Mouse (Mus musculus): ENCODE results near the gene Cdc42bpg. TPM values are rescaled to one million over a fixed set of nuclear protein-coding genes. Genes with fewer than 3 reads are reported as not detected.
"Not testable (repeated sequence)": the region's sequence is repeated elsewhere in the genome, so short reads cannot be mapped to it uniquely, and the experiment has no call there.

Gene Cdc42bpg
- polyA plus RNA-seq, 1 experiment from 2014 or later = 0.56 TPM

DNA sequence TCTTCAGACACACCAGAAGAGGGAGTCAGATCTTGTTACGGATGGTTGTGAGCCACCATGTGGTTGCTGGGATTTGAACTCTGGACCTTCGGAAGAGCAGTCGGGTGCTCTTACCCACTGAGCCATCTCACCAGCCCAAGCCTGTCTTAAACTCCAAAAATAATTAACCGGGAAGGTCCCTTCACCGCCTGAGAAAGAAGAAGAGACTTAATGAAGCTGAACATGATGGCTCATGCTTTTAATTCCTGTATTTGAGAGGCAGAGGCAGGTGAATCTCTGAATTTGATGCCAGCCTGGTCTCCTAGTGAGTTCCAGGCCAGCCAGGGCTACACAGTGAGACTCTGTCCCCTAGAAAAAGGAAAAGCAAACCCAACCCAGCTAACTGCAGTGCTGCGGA lies 15.5 kb upstream of the Cdc42bpg start:
- H3K27ac ChIP-seq; H3K4me1 ChIP-seq (replicated peaks; ENCODE audit: control insufficient read depth, insufficient read depth, low read length); H3K4me3 ChIP-seq (replicated peaks; ENCODE audit: low read length); H3K9ac ChIP-seq; H3K4me2 ChIP-seq (replicated peaks); ATAC-seq (ENCODE audit: low FRiP score); H3K27me3 ChIP-seq (ENCODE audit: control insufficient read depth, insufficient read depth, low read length); H3K9me3 ChIP-seq (ENCODE audit: control insufficient read depth, low read length); DNase-seq (ENCODE audit: low spot score): not testable (repeated sequence)
- 95% methylated on average over 5 of the region's 6 CpGs for WGBS
- H3K36me3 ChIP-seq (replicated peaks; ENCODE audit: control insufficient read depth, insufficient read depth) = peaks cover 45% of the 10 kb centered on the region

- no peaks in the 10 kb centered on the region for H3K9me3 ChIP-seq (ENCODE audit: control insufficient read depth, low read length)
- H3K4me2 ChIP-seq (replicated peaks) = no peak overlapping the region
- H3K4me3 ChIP-seq (replicated peaks; ENCODE audit: low read length) = no peak overlapping the region
- H3K27ac ChIP-seq = 0 out of 2 replicates have a peak overlapping the region, but pooled peaks have one; percentile 20
- ATAC-seq (ENCODE audit: low FRiP score) (no peak), DNase-seq (ENCODE audit: low spot score) (no peak)
- H3K4me1 ChIP-seq (replicated peaks; ENCODE audit: control insufficient read depth, insufficient read depth, low read length) = peaks cover 6% of the 10 kb centered on the region
- H3K36me3 ChIP-seq (replicated peaks; ENCODE audit: control insufficient read depth, insufficient read depth) = peaks cover 45% of the 10 kb centered on the region
- no peaks in the 10 kb centered on the region for H3K27me3 ChIP-seq (ENCODE audit: control insufficient read depth, insufficient read depth, low read length)
- 77% methylated on average over 10 of the region's 10 CpGs for WGBS
- H3K9ac ChIP-seq = no peak overlapping the region
These were observed 15.0 kb upstream of the Cdc42bpg start for GRCm38 (mm10) chr19:6291117-6291781.

GRCm38 (mm10) chr19:6292262-6292661 lies 14.0 kb upstream of the Cdc42bpg start:
- Histone ChIP-seq H3K36me3 (replicated peaks; ENCODE audit: control insufficient read depth, insufficient read depth) (peaks cover 44% of the 10 kb centered on the region), H3K4me1 (replicated peaks; ENCODE audit: control insufficient read depth, insufficient read depth, low read length) (peaks cover 2% of the 10 kb centered on the region; the same call in 1 of the 2 replicates)
- WGBS = 88% methylated on average over 5 of the region's 5 CpGs

GRCm38 (mm10) chr19:6294301-6294700 lies 12.0 kb upstream of the Cdc42bpg start:
- Histone ChIP-seq H3K4me2 (replicated peaks) (no peak overlapping the region), H3K9me3 (ENCODE audit: control insufficient read depth, low read length) (no peaks in the 10 kb centered on the region), H3K27ac (no peak overlapping the region), H3K4me3 (replicated peaks; ENCODE audit: low read length) (no peak overlapping the region), H3K9ac (no peak overlapping the region), H3K4me1 (replicated peaks; ENCODE audit: control insufficient read depth, insufficient read depth, low read length) (no peaks in the 10 kb centered on the region), H3K36me3 (replicated peaks; ENCODE audit: control insufficient read depth, insufficient read depth) (peaks cover 51% of the 10 kb centered on the region), H3K27me3 (ENCODE audit: control insufficient read depth, insufficient read depth, low read length) (no peaks in the 10 kb centered on the region)
- 95% methylated on average over 17 of the region's 17 CpGs for WGBS
- ATAC-seq (ENCODE audit: low FRiP score) (no peak), DNase-seq (ENCODE audit: low spot score) (no peak)

More at GRCm38 (mm10) chr19:6292262-6292661, 14.0 kb upstream of the Cdc42bpg start:
- no peak overlapping the region for H3K4me3 ChIP-seq (replicated peaks; ENCODE audit: low read length)
- H3K27me3 ChIP-seq (ENCODE audit: control insufficient read depth, insufficient read depth, low read length) = no peaks in the 10 kb centered on the region
- DNase-seq (ENCODE audit: low spot score) = no peak
- H3K9ac ChIP-seq = no peak overlapping the region
- H3K27ac ChIP-seq = no peak overlapping the region
- no peak for ATAC-seq (ENCODE audit: low FRiP score)
- H3K9me3 ChIP-seq (ENCODE audit: control insufficient read depth, low read length) = no peaks in the 10 kb centered on the region
- H3K4me2 ChIP-seq (replicated peaks) = no peak overlapping the region

- Histone ChIP-seq H3K27me3 (ENCODE audit: control insufficient read depth, insufficient read depth, low read length) (no peaks in the 10 kb centered on the region), H3K4me1 (replicated peaks; ENCODE audit: control insufficient read depth, insufficient read depth, low read length) (no peaks in the 10 kb centered on the region), H3K27ac (no peak overlapping the region), H3K4me2 (replicated peaks) (no peak overlapping the region), H3K36me3 (replicated peaks; ENCODE audit: control insufficient read depth, insufficient read depth) (peaks cover 61% of the 10 kb centered on the region), H3K9me3 (ENCODE audit: control insufficient read depth, low read length) (no peaks in the 10 kb centered on the region), H3K4me3 (replicated peaks; ENCODE audit: low read length) (no peak overlapping the region), H3K9ac (no peak overlapping the region)
- 90% methylated on average over 5 of the region's 5 CpGs for WGBS
- DNase-seq (ENCODE audit: low spot score) = no peak
- no peak for ATAC-seq (ENCODE audit: low FRiP score)
These were observed 9.6 kb upstream of the Cdc42bpg start for GRCm38 (mm10) chr19:6296551-6297210.

DNA sequence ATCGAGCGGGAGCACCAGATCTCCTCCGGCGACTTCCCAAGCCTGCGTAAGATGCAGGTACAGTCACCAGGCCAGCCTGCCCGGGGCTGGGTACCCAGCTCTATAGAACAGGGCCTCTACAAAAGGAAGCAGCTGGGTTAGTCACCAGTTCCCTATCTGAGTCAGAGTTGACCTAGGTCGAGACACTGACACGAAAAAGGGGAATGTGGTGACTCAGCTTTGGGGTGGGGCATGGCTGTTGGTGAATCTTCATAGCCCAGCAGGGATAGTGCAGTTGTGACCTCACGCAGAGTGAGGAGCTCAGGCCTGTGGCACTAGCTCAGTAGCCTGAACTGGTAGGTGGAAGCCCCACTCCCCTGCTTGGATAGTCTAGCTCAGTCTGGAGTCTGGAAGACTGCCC lies 8.6 kb upstream of the Cdc42bpg start:
- WGBS = 91% methylated on average over 9 of the region's 9 CpGs
- no peak for ATAC-seq (ENCODE audit: low FRiP score)
- H3K27ac ChIP-seq = no peak overlapping the region

DNA sequence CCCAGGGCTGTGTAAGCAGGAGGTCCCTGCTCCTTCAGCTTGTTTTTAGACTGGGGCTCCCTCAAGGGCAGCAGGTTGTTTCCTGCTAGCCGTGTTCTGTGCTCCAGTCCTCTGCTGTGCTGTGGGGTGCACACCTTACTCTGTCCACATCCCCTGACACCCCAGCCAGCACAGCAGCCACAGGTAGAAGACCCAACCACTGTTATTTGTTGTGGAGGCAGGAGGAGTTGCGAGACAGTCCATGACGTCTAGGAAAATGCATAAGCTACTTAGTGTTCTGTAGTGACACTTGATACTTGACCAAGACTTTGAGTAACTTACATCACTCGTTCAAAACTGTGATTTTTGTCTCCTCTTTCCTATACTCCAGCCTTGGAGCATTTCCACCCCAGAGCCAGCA lies 7.3 kb upstream of the Cdc42bpg start:
- H3K4me2 ChIP-seq (replicated peaks) = no peak overlapping the region
- WGBS = 79% methylated on average over 4 of the region's 4 CpGs
- H3K27me3 ChIP-seq (ENCODE audit: control insufficient read depth, insufficient read depth, low read length) = no peaks in the 10 kb centered on the region
- ATAC-seq (ENCODE audit: low FRiP score) (no peak), DNase-seq (ENCODE audit: low spot score) (no peak)
- H3K4me1 ChIP-seq (replicated peaks; ENCODE audit: control insufficient read depth, insufficient read depth, low read length) = no peaks in the 10 kb centered on the region
- no peak overlapping the region for H3K9ac ChIP-seq
- no peak overlapping the region for H3K27ac ChIP-seq
- no peak overlapping the region for H3K4me3 ChIP-seq (replicated peaks; ENCODE audit: low read length)
- H3K9me3 ChIP-seq (ENCODE audit: control insufficient read depth, low read length) = no peaks in the 10 kb centered on the region
- peaks cover 61% of the 10 kb centered on the region for H3K36me3 ChIP-seq (replicated peaks; ENCODE audit: control insufficient read depth, insufficient read depth)

More for the DNA sequence above, 8.6 kb upstream of the Cdc42bpg start:
- Histone ChIP-seq H3K9me3 (ENCODE audit: control insufficient read depth, low read length) (no peaks in the 10 kb centered on the region), H3K4me3 (replicated peaks; ENCODE audit: low read length) (no peak overlapping the region), H3K27me3 (ENCODE audit: control insufficient read depth, insufficient read depth, low read length) (no peaks in the 10 kb centered on the region), H3K4me1 (replicated peaks; ENCODE audit: control insufficient read depth, insufficient read depth, low read length) (no peaks in the 10 kb centered on the region), H3K4me2 (replicated peaks) (no peak overlapping the region), H3K36me3 (replicated peaks; ENCODE audit: control insufficient read depth, insufficient read depth) (peaks cover 61% of the 10 kb centered on the region), H3K9ac (no peak overlapping the region)
- DNase-seq (ENCODE audit: low spot score) = no peak

DNA sequence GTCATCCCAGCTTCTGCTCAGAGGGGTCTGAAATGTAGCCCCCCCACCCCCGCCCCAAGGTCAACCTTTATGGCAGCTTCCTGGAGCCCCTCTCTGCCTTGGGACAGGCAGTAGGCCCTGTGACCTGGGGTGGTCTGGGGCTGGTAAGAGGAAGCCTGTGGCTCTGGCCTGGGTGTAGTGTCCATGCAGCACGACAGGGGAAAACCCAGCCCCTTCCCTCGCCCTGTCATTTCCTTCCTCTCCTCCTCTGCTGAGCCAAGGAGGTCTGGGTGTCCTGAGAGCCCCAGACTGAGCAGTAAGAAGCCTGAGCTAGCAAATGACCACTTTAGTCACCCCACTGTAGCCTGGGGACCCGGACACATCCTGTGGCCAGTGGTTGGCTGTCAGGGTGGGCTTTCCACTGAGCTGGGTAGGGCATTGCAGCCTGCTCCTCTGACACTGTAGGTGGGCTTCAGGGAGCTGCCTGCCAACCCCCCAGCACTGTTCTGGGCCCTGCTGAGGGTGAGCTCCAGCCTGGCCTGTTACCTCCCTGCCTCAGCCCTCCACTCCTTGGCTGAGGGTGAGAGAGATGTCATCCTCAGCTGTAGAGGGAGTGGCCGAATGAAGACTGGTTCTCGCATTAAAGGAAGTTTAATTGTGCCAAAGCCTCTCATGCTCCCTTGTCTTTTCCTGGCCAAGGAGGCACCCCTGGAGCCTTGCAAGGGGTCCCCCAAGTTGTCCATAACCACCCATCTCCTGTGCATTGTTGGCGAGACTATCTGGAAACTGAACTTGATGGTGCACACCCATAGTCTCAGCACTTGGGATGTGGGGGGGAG lies 6.6 kb upstream of the Cdc42bpg start:
- no peaks in the 10 kb centered on the region for H3K9me3 ChIP-seq (ENCODE audit: control insufficient read depth, low read length)
- WGBS = 84% methylated on average over 7 of the region's 7 CpGs
- no peak overlapping the region for H3K4me3 ChIP-seq (replicated peaks; ENCODE audit: low read length)
- H3K36me3 ChIP-seq (replicated peaks; ENCODE audit: control insufficient read depth, insufficient read depth) = peaks cover 55% of the 10 kb centered on the region
- H3K4me2 ChIP-seq (replicated peaks) = no peak overlapping the region
- ATAC-seq (ENCODE audit: low FRiP score) (no peak), DNase-seq (ENCODE audit: low spot score) (no peak)
- H3K27ac ChIP-seq = no peak overlapping the region
- no peaks in the 10 kb centered on the region for H3K27me3 ChIP-seq (ENCODE audit: control insufficient read depth, insufficient read depth, low read length)
- no peaks in the 10 kb centered on the region for H3K4me1 ChIP-seq (replicated peaks; ENCODE audit: control insufficient read depth, insufficient read depth, low read length)
- no peak overlapping the region for H3K9ac ChIP-seq

GRCm38 (mm10) chr19:6300402-6300841 lies 5.8 kb upstream of the Cdc42bpg start:
- Histone ChIP-seq H3K36me3 (replicated peaks; ENCODE audit: control insufficient read depth, insufficient read depth) (peaks cover 48% of the 10 kb centered on the region), H3K4me2 (replicated peaks) (no peak overlapping the region), H3K27me3 (ENCODE audit: control insufficient read depth, insufficient read depth, low read length) (no peaks in the 10 kb centered on the region), H3K4me1 (replicated peaks; ENCODE audit: control insufficient read depth, insufficient read depth, low read length) (no peaks in the 10 kb centered on the region), H3K9ac (no peak overlapping the region), H3K9me3 (ENCODE audit: control insufficient read depth, low read length) (no peaks in the 10 kb centered on the region), H3K4me3 (replicated peaks; ENCODE audit: low read length) (no peak overlapping the region), H3K27ac (no peak overlapping the region)
- WGBS = 65% methylated on average over 7 of the region's 7 CpGs
- ATAC-seq (ENCODE audit: low FRiP score) (no peak), DNase-seq (ENCODE audit: low spot score) (no peak)

Measured in hindbrain, embryonic 14.5 days (tissue).